11 mouse cellular contexts compared by ENCODE assay signal in the genomic region with DNA sequence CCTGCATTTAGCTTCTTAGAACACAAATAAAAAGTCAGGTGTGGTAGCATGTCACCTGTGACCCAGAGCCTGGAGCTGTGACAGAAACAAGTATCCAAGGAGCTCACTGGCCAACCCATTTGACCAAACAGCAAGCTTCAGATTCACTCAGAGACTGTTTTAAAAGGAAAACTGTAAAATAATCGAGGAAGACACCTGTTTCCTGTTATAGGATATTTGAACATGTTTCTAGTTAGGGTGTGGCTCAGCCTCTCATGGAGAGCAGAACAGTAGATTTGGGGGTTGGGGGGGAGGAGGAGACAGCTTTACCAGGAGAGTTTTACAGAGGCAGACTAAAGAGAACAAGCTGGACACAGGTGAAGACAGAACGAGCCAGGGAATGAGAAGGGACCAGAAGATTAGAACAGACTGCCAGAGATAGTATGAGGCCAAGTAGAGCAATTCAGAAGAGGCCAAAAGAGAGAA.
A peak's percentile ranks its signal among the peaks of the same experiment; 100 is the strongest.
DNase-seq lines count a peak whose midpoint lies in the region; ATAC-seq and TF ChIP-seq lines count a peak whose summit lies in the region.
"Had no signal": no experiment of that assay in that cellular context is flagged by ENCODE, and none has a peak within 500 bp of the region (broad histone marks: within the 10 kb centered on the region; RNA-seq: fewer than 3 reads in every experiment).

No protein-coding gene starts in this region.

- H3K9ac ChIP-seq in intestine, embryonic 16.5 days (ENCODE audit: low read depth, low read length) = no peak overlapping the region
- no peak overlapping the region for H3K9ac ChIP-seq in intestine, postnatal 0 days (ENCODE audit: low read depth, low read length)
- peak overlapping the region; percentile 52 for H3K9ac ChIP-seq in CH12.LX (ENCODE audit: insufficient read depth, low read depth)
- H3K9ac ChIP-seq: hindbrain, embryonic 12.5 days; limb, embryonic 12.5 days had no signal

- H3K36me3 ChIP-seq in intestine, embryonic 16.5 days (ENCODE audit: control insufficient read depth, insufficient read depth, low read length) = no peaks in the 10 kb centered on the region
- H3K36me3 ChIP-seq in intestine, postnatal 0 days (ENCODE audit: control insufficient read depth, insufficient read depth) = no peaks in the 10 kb centered on the region
- no peaks in the 10 kb centered on the region for H3K36me3 ChIP-seq in CH12.LX (replicated peaks in 1 of 2; ENCODE audit: control insufficient read depth in 1 of 2, insufficient read depth in 1 of 2, low read length in 1 of 2)
- H3K36me3 ChIP-seq: hindbrain, embryonic 12.5 days; limb, embryonic 12.5 days had no signal

- no peak for TF ChIP-seq CTCF in intestine, postnatal 0 days (IDR thresholded peaks at IDR 0.05; ENCODE audit: low read depth)
- no peak for TF ChIP-seq CTCF in CH12.LX (conservative IDR thresholded peaks at IDR 0.05 in 1 of 2, IDR thresholded peaks at IDR 0.05 in 1 of 2; ENCODE audit: low read depth in 2 of 2, low read length in 2 of 2)

- no peak overlapping the region for H3K4me2 ChIP-seq in intestine, embryonic 16.5 days (ENCODE audit: low read depth, low read length)
- H3K4me2 ChIP-seq in intestine, postnatal 0 days (replicated peaks; ENCODE audit: low read depth) = no peak overlapping the region
- H3K4me2 ChIP-seq in CH12.LX (ENCODE audit: insufficient read depth, low read depth, poor library complexity, severe bottlenecking) = peak overlapping the region; percentile 54
- H3K4me2 ChIP-seq: hindbrain, embryonic 12.5 days; limb, embryonic 12.5 days had no signal

- no peaks in the 10 kb centered on the region for H3K27me3 ChIP-seq in intestine, embryonic 16.5 days (replicated peaks; ENCODE audit: control insufficient read depth, insufficient read depth, low read length)
- H3K27me3 ChIP-seq in intestine, postnatal 0 days (replicated peaks; ENCODE audit: control insufficient read depth, insufficient read depth, low read length) = no peaks in the 10 kb centered on the region
- no peaks in the 10 kb centered on the region for H3K27me3 ChIP-seq in CH12.LX (replicated peaks)
- H3K27me3 ChIP-seq: hindbrain, embryonic 12.5 days; limb, embryonic 12.5 days had no signal

- no peak for TF ChIP-seq RAD21 in CH12.LX (IDR thresholded peaks at IDR 0.05; ENCODE audit: low read depth, low read length)

- DNase-seq in 3T3-L1 (ENCODE audit: low read depth, low spot score) (peak; percentile 53), CH12.LX (ENCODE audit: extremely low read depth) (peak; percentile 38)
- DNase-seq in adrenal gland, adult 18-20 months (ENCODE audit: low spot score in 2 of 2) = no peak
- DNase-seq in natural killer cell, adult 2 months (ENCODE audit: low spot score in 2 of 2) = no peak
- no peak for DNase-seq in cerebellum, adult 18-20 months
- DNase-seq: layer of hippocampus, adult 9-11 months had no signal

- no peak overlapping the region for H3K4me3 ChIP-seq in intestine, embryonic 16.5 days (ENCODE audit: low read length)
- no peak overlapping the region for H3K4me3 ChIP-seq in intestine, postnatal 0 days (ENCODE audit: low read depth, low read length)
- H3K4me3 ChIP-seq in CH12.LX (replicated peaks in 1 of 3; ENCODE audit: low read depth in 2 of 3, low read length in 2 of 3, poor library complexity in 1 of 3) = peak overlapping the region in 1 of 3 experiments; percentile 27
- H3K4me3 ChIP-seq: hindbrain, embryonic 12.5 days; limb, embryonic 12.5 days had no signal

- 0 out of 2 replicates have a peak, but pooled peaks have one; percentile 27 for ATAC-seq in intestine, embryonic 16.5 days
- ATAC-seq in intestine, postnatal 0 days = no peak
- peak; percentile 26 for ATAC-seq in inflammation-experienced regulatory T-cells, adult 6 months

- no peak for TF ChIP-seq EP300 in CH12.LX (IDR thresholded peaks at IDR 0.05; ENCODE audit: low read length)

- dilution Hi-C loops in CH12.LX (cut with MboI; ENCODE audit: extremely low pct_ligation_motif_present, extremely low pct_unique_long_range_greater_than_20kb, low sequenced_read_pairs) = no loop called here

- H3K79me2 ChIP-seq in CH12.LX (replicated peaks; ENCODE audit: control insufficient read depth, extremely low read depth, insufficient read depth, poor library complexity, severe bottlenecking) = peaks cover 7% of the 10 kb centered on the region; the same call in 1 of the 2 replicates

- H3K9me3 ChIP-seq in intestine, embryonic 16.5 days (ENCODE audit: control insufficient read depth, low read length) = no peaks in the 10 kb centered on the region
- no peaks in the 10 kb centered on the region for H3K9me3 ChIP-seq in intestine, postnatal 0 days (ENCODE audit: control insufficient read depth)
- H3K9me3 ChIP-seq in CH12.LX (replicated peaks; ENCODE audit: low read length) = no peaks in the 10 kb centered on the region
- H3K9me3 ChIP-seq: hindbrain, embryonic 12.5 days; limb, embryonic 12.5 days had no signal

- H3K27ac ChIP-seq in intestine, embryonic 16.5 days (ENCODE audit: low read length) = no peak overlapping the region; the same call in 1 of the 2 replicates
- H3K27ac ChIP-seq in intestine, postnatal 0 days (ENCODE audit: low read depth, low read length) = no peak overlapping the region
- peak overlapping the region; percentile 73 for H3K27ac ChIP-seq in CH12.LX (ENCODE audit: insufficient read depth, low read depth)
- H3K27ac ChIP-seq: hindbrain, embryonic 12.5 days; limb, embryonic 12.5 days had no signal

- no peaks in the 10 kb centered on the region; the same call in 1 of the 2 replicates for H3K4me1 ChIP-seq in intestine, embryonic 16.5 days (ENCODE audit: control insufficient read depth, insufficient read depth, low read length)
- H3K4me1 ChIP-seq in intestine, postnatal 0 days (replicated peaks; ENCODE audit: control insufficient read depth, insufficient read depth, low read length) = no peaks in the 10 kb centered on the region
- peaks cover 23 to 94% of the 10 kb centered on the region in 2 experiments for H3K4me1 ChIP-seq in CH12.LX (ENCODE audit: control insufficient read depth in 1 of 2, insufficient read depth in 2 of 2)

- in situ Hi-C loops in CH12.LX (cut with MboI; ENCODE audit: low pct_ligation_motif_present, low pct_unique_long_range_greater_than_20kb, low sequenced_read_pairs) = loop anchor here (10.0 to 25.0 kb wide), 4 partner anchors 166 to 706 kb away; no protein-coding TSS in a partner anchor

- 36% methylated on average over 2 of the region's 2 CpGs for WGBS in intestine, embryonic 16.5 days
- WGBS in intestine, postnatal 0 days = 10% methylated on average over 2 of the region's 2 CpGs

- 0 out of 2 replicates have a peak, but pooled peaks have one; percentile 11 for TF ChIP-seq POLR2A in CH12.LX (IDR thresholded peaks at IDR 0.05; ENCODE audit: low read depth, low read length)

TF ChIP-seq in CH12.LX, 34 proteins besides CTCF, POLR2A, EP300 and RAD21:
- TF ChIP-seq JUN (IDR thresholded peaks at IDR 0.05; ENCODE audit: insufficient read depth, low read depth, low read length) = no peak
- peak; percentile 7; the same call in 1 of the 2 replicates for TF ChIP-seq MEF2A (IDR thresholded peaks at IDR 0.05; ENCODE audit: borderline replicate concordance, low read depth, low read length)
- TF ChIP-seq SMC3 (IDR thresholded peaks at IDR 0.05; ENCODE audit: low read depth, low read length) = no peak
- TF ChIP-seq TBP (conservative IDR thresholded peaks at IDR 0.05; ENCODE audit: low read depth, low read length) = peak; percentile 73

Comparison
In these comparisons a context has a peak if more than half of its experiments do, and no peak if none do; other contexts are left out.
1. DNase-seq: peak in 3T3-L1 (single experiment) and CH12.LX (single experiment); none in adrenal gland, adult 18-20 months (0 of 2), natural killer cell, adult 2 months (0 of 2) and cerebellum, adult 18-20 months (0 of 2).